Mouse (Mus musculus): Measurements from ENCODE around the gene Rgl1.

DNA sequence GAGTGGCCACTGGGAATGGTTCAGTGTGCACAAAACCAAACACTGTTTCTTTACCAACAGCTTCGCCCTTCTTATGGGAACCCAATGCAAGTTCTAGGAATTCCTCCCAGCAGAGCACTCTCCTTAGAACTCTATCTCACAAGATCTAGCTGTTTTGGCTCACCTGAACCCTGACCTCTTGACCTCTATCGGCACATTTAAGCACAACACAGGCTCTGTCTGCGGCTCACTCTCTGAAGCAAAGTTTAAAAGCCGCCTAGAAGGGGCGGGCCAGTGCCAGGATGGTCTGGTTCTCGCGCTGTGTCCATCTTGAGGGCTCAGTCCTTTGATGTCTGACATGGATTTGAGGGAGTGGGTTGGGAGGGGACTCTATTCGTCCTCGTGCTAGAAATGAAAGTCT is 70.7 kb downstream of the Rgl1 start:
- no peak for TF ChIP-seq POLR2A (IDR thresholded peaks at IDR 0.05; ENCODE audit: extremely low read depth, insufficient read depth, low read length)
- TF ChIP-seq CTCF (IDR thresholded peaks at IDR 0.05; ENCODE audit: low read depth, low read length): no peak

Data from liver, adult 2 months (tissue).